Mouse (Mus musculus): Measurements from ENCODE around the gene Cdkn1b.

Cdkn1b gene

GRCm38 (mm10) chr6:134903891-134904884, 16.0 kb upstream of the Cdkn1b start:
- DNase-seq = no peak

GRCm38 (mm10) chr6:134905811-134906210, 14.4 kb upstream of the Cdkn1b start:
- no peak for DNase-seq

GRCm38 (mm10) chr6:134914523-134914922, 5.7 kb upstream of the Cdkn1b start:
- DNase-seq = no peak

GRCm38 (mm10) chr6:134916641-134917040, 3.6 kb upstream of the Cdkn1b start:
- DNase-seq = peak in 1 of 2 experiments; percentile 15

GRCm38 (mm10) chr6:134917087-134917486, 3.1 kb upstream of the Cdkn1b start:
- peak; percentile 62 to 63 for DNase-seq

- no peak for DNase-seq
Observed at GRCm38 (mm10) chr6:134918769-134919168, 1.4 kb upstream of the Cdkn1b start.

GRCm38 (mm10) chr6:134919511-134920189, 551 bp upstream of the Cdkn1b start:
- peak in 1 of 2 experiments; percentile 37 for DNase-seq

- DNase-seq = peak; percentile 85 to 89
Observed at GRCm38 (mm10) chr6:134921014-134921694, 953 bp downstream of the Cdkn1b start.

- peak; percentile 61 to 69 for DNase-seq
Observed at GRCm38 (mm10) chr6:134921695-134922510, 1.7 kb downstream of the Cdkn1b start.

- DNase-seq = peak in 1 of 2 experiments; percentile 16
Observed at GRCm38 (mm10) chr6:134922511-134923195, 2.5 kb downstream of the Cdkn1b start.

- DNase-seq = peak in 1 of 2 experiments; percentile 18
Observed at GRCm38 (mm10) chr6:134923670-134924069, 3.5 kb downstream of the Cdkn1b start.

- no peak for DNase-seq
Observed at GRCm38 (mm10) chr6:134924262-134924661, 4.1 kb downstream of the Cdkn1b start.

GRCm38 (mm10) chr6:134925673-134926337, 5.6 kb downstream of the Cdkn1b start:
- peak in 1 of 2 experiments; percentile 13 for DNase-seq

GRCm38 (mm10) chr6:134926338-134926705, 6.1 kb downstream of the Cdkn1b start:
- no peak for DNase-seq

GRCm38 (mm10) chr6:134926803-134927594, 6.8 kb downstream of the Cdkn1b start:
- peak; percentile 71 to 74 for DNase-seq

- DNase-seq = no peak
Observed at GRCm38 (mm10) chr6:134927595-134928095, 7.4 kb downstream of the Cdkn1b start.

- DNase-seq = peak; percentile 92 to 94
Observed at GRCm38 (mm10) chr6:134928096-134928888, 8.1 kb downstream of the Cdkn1b start.

GRCm38 (mm10) chr6:134928889-134929310, 8.7 kb downstream of the Cdkn1b start:
- peak; percentile 62 to 66 for DNase-seq

- peak in 1 of 2 experiments; percentile 21 for DNase-seq
Observed at GRCm38 (mm10) chr6:134929926-134930325, 9.7 kb downstream of the Cdkn1b start.

All from cerebellum, postnatal 10 days (tissue).